Mouse (Mus musculus) c-Kit-positive CD71-positive TER-119-positive erythroid progenitor cells, embryonic 14.5 days (primary cell): ENCODE results near the gene Gpt2.

Source experiments
- DNase-seq: peaks from one replicate; pipeline ENCODE4 v3.0.0-alpha.2; 2013; ENCODE audit warnings: low spot score

Gpt2 gene

DNA sequence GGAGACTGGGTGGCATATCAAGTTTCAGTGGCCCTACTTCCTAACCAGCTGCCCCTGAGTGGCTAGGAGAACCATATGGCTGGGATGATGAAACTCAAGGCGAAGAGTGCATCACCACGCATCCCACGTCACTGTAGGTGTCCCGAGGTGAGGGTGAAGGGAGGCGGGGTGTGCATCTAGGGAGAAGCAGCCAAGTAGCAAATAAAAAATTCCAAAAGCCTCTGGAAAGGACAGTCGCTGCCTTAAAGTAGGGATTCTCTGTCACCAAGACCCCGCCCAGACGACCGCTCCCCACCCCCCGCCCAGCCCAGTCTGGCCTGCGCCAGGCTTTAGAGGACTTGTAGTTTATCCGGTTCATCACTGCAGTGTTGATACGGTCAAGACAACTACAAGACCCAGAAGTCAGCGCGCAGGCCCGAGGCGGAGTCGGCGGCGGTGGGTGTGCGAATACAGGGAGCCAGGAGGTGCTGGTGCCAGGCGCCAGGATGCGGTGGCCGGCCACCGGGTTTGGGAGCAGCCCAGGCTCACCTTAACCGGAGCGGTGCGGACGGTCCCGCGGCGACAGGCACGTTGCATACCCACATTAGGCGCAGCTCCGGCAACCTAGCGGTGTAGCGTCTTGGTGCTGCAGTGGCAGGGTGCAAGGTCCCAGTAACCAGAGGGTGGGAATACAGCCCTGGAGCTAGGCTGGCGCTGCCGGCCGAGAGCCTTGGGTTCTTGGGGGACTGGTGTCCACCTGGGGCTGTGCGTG lies at the start of gene Gpt2:
Gene Gpt2, plus strand, starts transcription at position 452 of the 751 bp plus-strand sequence.
- peak; percentile 65 for DNase-seq

DNA sequence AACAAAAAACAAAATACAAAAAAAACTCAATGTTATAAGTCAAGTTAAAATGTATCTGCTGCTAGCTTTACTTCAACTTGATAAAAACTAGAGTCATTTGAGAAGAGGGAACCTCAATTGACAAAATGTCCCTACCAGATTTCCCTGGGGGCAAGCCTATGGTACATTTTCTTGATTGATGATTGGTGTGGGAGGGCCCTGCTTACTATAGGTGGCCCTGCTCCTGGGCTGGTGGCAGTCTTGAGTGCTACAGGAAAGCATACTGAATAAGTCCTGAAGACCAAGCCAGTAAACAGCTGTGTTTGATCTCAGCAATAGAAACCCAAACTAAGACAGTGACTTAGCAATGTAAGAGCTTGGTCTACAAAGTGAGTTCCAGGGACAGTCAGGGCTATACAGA lies 48.3 kb upstream of the Gpt2 start:
- no peak for DNase-seq

DNA sequence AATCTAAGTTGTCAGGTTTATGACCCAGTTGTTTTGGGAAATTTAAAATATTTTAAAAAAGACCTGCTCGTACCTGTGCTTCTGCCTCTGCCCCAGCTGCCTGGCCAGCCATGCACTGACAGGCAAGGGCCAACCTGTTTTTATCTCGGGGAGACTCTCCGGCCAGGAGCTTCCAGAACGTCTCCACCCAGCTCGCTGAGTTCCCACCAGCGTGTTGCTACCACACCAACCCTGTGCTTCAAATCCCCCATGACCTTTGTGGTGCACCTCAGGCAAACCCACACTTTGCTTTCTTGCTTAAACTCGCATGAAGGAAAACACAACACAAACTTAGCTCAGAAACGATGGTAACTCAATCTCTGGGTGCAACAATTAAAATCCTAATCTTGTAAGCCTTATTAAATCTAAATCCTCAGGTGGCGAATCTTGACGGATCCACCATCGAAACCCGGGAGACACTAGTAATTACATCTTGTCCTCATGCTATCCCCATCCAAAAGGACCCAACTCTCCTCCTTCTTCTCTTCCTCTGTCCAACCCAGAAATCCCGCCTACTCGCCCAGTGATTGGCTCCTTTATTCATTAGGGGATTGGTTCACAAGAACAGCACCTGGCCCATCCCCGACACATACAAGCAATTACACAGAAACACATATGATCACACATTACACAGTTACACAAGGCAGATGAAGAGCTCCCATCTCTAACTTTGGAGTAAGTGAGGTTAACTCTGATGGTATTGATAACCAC lies 46.3 kb upstream of the Gpt2 start:
- no peak for DNase-seq

DNA sequence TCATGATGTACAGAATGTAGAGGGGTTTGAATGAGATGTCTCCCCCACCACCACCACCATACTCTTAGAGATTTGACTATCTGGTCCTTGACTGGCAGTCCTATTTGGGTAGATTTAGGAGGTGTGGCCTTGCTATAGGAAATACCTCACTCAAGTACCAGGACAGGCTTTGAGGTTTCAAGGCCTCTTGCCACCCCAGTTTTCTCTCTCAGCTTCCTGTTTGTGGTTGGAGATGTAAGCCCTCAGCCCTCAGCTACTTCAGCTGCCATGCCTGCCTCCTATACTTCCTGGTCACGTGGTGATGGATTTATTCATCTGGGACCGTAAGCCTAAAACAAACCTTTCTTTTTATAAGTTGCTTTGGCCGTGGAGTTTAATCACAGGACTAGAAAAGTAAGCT lies 42.0 kb upstream of the Gpt2 start:
- no peak for DNase-seq

DNA sequence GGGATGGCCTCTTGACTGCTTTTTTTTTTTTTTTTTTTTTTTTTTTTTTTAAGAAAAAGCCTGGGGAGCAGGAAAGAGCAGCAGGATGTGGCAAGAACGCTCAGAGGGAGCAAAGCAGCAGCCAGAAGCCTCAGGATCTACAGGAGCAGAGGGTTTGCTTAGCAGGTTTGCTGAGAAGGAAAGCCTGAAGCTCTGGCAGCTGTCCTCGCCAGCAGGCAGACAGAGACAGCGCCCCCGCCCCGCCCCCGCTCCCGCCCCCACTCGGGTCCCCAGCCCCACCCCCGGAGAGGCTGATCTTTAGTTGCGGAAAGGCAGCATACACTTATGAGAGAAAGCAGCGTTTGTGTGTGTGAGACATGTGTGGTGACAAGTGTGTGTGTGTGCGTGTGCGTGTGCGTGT lies 40.0 kb upstream of the Gpt2 start:
- no peak for DNase-seq

DNA sequence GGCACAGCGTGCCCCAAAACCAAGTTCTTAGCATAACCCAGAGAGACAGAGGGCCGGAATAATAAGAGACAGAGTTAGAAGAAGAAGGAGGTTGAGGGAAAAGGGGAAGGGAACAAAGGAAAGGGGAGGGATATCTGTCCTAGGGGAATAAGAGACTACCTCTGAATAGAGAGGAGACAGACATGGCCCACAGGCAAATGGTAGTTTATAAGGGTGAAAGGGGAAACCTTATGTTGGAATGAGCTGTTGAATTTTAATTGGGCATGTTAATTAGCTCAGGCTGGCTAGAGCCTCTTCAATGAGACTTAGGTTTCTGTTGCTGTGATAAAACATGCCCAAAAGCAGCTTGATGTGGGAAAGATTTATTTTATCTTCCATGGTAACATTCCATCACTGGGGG lies 39.1 kb upstream of the Gpt2 start:
- DNase-seq: no peak

DNA sequence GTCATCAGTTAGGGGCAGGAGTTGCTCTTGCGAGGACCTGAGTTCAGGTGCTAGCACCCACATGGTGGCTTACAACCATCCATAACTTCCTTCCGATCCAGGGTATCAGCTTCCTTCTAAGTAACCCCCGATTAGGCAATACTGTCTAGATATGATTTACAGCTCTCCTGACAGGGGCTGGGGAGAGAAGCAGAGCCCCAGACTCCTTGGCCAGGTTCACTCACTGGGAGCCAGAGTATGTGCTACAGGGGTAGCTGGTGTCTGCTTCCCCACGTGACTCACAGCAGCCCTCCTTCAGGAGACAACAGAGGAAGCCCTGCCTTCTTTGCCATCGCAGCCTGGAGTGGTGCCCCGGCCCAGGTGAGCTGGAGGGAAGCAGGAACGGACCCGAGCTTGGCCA lies 37.6 kb upstream of the Gpt2 start:
- no peak for DNase-seq

DNA sequence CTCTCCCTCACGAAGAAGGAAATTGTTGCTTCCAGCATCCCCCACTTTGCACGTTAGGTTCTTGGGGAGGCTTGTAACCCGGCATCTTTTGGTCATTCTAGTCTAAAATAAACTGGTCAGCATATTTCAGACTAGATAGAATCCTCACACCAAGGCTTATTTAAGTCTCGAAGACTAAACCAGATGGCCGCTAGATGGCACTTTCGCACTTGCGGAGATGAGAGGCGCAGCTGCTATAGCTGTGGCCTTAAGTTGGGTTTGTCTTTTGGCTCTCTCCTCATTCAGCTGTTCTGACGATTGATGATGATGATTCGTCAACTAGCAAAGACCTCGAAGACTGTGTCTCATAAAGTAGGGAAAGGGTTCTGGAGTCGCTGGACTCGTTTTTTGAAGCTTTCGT lies 35.8 kb upstream of the Gpt2 start:
- peak; percentile 72 for DNase-seq

DNA sequence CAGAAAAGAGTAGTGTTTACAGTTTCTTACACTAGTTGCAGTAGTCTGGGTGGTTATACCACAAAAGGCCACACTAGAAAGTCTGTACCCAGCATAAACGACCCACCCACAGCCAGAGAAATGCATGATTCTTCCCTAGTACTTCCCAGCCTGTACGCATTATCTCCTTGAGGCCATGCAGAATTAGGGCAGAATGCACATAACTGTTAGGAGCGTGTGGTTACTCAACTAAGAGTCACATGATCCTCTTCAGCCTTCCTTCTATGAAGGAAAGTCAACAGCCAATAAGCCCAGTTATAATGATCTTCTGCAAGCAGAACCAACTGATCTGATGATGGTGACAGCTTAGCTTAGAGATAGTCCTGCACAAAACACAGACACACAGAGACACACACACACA lies 32.8 kb upstream of the Gpt2 start:
- no peak for DNase-seq

DNA sequence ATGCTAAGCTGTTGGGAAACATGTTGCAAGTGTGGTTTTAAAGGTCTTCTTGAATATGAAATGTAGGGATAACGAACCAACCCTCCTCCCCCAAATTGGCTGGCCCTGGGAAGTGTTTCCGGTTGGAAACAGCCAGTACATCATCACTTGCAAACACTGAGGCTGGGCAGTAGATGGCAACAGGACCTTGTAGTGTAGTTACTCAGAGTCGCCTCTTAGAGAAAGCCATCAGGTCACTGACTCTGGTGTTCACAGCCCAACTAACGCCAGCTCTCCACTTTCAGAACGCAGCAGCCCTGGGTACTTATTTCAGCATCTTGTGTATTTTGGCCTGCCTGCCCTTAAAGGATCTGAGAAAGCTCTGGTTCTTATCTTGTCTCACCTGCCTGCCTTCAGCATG lies 31.6 kb upstream of the Gpt2 start:
- DNase-seq: no peak

DNA sequence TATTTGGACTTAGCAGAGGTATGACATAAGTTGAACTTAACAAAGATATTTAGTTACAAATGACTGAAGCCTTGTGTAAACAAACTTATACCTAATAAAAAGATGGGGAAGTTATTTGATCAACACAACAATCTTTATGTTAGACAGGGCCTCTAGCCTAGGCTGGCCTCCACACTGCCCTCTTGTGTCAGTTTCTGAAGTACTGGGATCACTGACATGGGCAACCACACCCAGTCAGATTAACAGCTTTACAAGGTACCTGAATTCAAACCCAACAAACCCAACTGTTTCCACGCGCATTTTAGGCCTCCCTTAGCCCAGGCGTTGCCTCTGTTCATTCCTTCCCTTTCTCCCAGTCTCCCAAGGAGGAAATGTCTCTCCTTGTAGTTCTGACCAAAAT lies 31.0 kb upstream of the Gpt2 start:
- peak; percentile 28 for DNase-seq

DNA sequence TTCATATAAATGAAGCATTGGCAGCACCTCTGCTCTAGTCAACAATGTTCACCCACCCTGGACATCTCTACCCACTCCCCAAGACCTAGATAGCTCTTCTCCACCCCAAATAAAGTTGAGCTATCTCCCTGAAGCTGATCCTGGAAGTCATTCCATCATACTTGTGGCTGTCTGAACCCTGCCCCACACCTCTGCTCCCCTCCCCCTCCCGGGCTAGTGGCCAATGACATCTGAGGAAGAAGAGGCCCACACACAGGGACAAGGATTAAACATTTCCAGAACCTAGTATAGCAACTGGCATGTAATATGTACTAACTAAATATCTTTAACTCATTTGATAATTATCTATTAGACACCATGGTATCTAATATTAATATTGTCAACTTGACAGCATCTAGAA lies 29.9 kb upstream of the Gpt2 start:
- no peak for DNase-seq

DNA sequence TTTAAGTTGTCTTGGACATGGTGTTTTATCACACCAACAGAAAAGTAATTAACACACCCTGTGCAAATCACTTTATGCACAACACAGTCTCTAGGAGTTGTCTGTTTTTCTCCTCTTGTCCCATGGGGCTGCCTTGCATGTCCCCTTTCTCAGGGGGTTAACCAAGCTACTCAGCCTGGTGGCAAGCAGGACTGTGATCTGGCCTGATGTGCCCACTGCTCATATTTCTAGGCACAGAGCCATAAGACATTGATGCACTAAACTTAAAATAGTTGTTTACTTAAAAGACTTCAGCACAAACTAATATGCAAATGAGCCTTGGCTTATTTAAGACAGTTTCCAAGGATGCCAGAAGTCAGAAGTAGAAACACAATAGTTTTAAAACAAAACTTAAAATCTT lies 28.1 kb upstream of the Gpt2 start:
- no peak for DNase-seq

DNA sequence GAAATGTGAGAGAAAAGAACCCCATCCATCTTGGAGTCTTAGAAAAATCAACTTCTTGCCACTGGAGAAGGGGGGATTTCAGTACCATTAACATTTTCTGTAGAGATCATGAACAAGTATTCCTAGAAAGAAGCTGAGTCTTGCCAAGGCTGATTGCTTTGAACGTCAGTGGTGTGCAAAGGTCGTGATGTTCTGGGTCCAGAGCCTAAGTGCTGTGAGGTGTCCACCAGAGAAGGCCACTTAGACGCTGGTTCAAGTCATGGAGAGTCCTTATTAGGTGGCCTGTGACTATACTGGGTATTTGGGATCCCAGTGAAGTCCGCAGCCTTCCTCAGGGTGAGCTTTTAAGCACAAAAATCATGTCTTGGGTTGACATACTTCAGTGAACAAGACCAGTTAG lies 26.3 kb upstream of the Gpt2 start:
- no peak for DNase-seq

DNA sequence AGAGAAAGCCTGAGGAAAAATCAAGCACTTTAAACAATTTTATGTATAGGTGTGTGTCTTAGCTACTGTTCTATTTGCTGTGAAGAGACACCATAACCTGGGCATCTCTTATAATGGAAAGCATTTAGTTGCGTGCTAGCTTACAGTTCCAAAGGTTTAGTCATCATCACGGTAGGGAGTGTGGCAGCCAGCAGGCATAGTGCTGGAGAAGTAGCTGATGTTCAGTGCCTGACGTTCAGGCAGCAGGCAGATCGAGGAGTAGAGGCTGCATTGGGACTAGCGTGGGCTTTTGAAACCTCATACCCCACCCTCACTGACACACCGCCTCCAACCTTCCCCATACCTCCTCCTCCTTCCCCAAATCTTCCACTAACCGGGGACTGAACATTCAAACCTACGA lies 21.6 kb upstream of the Gpt2 start:
- no peak for DNase-seq

DNA sequence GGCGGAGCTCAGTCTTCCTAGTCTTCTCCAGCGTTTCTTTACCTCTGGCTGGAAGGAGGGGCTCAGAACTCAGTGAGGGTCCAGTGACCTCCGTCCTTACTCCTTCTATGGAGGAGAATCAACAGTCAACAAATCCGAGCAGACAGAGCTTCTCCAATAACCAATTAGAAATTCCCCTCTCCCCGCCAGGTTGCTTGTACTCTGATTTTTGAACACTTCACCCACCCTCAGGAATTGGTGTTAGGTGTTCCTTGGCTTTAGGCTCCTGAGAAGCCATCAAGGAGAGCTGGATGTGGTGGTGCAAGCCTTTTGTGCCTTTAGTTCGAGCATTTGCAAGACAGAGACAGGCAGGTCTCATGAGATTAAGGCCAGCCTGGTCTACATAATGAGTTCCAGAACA lies 19.6 kb upstream of the Gpt2 start:
- no peak for DNase-seq

DNA sequence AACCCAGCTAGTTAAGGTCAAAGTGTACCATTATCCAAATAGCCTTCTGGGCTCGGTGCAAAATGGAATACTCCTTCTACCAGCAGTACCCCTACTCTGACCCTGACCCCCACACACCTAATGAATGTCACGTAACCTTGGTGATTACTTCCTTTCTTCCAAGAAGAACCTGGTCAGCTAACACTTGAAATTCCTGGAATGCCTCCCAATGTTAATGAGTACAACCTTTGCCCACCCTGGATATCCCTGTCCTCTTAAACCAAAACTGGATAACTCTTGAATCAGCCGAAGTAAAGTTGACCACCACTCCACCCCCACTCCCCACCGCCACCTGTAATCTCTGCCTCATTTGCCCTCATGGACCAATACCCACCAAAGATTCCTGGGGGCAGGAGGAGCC lies 19.1 kb upstream of the Gpt2 start:
- DNase-seq: no peak

DNA sequence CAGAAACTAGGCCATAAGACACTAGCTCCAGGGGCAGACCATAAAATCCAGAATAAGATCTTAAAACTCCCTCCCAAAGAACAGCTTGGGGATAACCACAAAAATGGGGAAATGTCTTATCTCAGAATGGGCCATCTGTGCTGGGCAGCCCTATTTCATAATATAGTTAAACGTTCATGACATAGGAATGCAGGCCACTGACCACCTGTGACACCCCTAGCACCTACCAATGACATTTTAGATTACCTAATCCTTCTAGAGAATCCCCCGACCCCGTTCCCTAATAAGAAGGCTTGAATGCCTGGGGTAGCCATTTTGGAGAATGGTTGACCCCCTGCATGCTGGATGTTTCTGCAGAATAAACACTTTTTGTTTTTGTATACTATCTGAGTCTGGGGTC lies 17.5 kb upstream of the Gpt2 start:
- DNase-seq: no peak

DNA sequence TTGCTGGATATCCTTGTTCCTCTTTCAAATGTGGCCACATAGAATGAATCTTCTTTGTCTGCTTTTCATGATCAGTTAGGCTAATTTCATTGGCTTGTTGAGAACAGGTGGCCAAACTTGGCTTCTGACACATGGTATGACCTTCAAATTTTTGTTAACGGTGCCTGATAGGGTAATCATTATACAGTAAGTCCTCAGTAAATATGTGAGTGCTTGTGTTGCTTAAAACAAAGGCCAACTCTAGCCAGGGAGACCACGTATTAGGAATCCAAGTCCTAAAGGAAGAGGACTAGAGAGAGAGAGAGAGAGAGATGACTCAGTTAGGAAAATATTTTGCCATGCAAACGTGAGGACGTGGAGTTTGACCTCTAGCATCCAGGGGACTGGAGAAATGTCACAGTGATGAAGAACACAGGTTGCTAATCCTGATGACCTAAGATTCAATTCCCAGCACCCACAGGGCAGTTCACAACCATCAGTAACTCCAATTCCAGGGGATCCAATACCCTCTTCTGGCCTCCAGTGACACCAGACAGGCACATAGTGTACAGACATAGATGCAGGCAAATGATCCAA lies 15.3 kb upstream of the Gpt2 start:
- no peak for DNase-seq

DNA sequence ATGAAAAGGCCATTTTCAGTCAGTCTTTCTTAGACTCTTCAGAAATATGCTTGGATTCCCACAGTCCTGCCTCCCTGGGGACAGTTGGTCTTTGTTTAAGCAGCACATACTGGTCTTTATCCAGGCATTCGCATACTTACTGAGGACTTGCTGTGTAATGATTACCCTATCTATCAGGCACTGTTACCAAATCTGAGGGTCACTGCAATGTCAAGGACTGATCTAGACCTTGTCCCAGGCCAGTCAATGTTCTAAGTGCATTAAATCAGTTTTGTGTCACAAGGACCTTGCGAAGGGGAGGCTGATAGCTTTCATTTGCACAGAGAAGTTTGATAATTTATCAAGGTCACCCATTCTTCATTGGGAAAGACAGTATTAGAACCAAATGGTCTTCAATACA lies 14.0 kb upstream of the Gpt2 start:
- no peak for DNase-seq

DNA sequence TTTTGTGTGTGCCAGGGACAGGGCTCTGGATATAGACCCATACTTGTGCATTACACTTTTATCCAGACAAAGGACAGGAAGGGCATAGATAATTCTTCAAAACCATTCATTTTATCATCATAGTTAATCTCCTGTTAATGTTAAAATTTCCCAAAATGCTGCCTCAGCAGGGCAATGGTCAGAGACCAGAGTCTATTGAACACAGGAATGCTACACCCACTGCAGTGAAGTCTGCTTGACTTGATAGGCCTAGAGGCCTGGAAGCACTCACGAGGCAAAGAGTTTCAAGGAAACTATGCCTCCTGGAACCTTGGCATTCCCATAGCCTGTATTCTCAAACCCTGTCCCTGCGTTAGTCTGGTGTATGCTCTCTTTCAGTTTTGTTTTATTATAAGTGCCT lies 12.7 kb upstream of the Gpt2 start:
- DNase-seq: no peak

DNA sequence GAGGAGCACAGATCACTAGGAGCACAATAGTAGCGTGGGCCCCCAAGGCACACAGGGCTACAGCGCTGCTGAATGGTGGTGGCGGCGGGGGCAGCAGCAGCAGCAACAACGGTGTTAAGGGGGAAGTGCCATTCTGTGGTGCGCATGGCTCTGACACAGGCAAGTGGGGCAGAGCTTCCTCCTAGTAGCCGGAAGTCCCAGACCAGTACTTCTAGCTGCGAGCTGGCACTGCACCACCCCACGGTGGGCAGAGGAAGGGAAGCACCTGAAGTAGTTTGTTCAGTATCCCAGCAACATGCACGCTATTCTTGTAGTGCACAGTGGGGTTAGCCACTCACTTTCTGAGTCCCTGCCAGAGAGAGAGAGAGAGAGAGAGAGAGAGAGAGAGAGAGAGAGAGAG lies 10.5 kb upstream of the Gpt2 start:
- no peak for DNase-seq

DNA sequence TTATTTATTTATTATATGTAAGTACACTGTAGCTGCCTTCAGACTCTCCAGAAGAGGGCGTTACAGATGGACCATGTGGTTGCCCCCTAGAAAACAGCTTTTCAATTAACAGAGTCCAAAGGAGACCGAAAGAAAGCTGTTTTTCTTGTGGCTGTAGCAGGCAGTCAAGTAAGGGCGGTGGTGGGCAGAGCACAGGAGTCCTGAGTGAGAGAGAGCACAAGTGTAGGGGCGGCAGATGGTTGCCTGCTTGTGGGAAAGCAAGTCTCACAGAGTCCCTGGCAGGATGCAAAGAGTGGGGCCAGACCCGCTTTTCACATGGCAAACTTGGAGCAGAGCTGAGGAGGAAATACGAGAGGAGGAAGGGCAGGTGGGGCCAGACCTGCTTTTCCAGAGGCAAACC lies 9.9 kb upstream of the Gpt2 start:
- no peak for DNase-seq
